Mouse (Mus musculus) heart, embryonic 10.5 days (tissue): ENCODE measurements around the gene Tmem216. TPM values are rescaled to one million over a fixed set of nuclear protein-coding genes. Genes with fewer than 3 reads are reported as not detected.
"Not testable (repeated sequence)": the region's sequence is repeated elsewhere in the genome, so short reads cannot be mapped to it uniquely, and the experiment has no call there.

ENCODE experiments used
- DNase-seq: peaks from one replicate; pipeline ENCODE4 v3.0.0-alpha.2; 2017; ENCODE audit warnings: low spot score
- H3K27ac ChIP-seq: fragments of 300-500 bp; sonication (generic); 2 replicates; pipeline ENCODE4 v1.5.1; 2016; ENCODE audit warnings: mild to moderate bottlenecking
- H3K27me3 ChIP-seq: fragments of 300-500 bp; sonication (generic); 2 replicates; pipeline ENCODE4 v1.6.1; 2016; ENCODE audit warnings: mild to moderate bottlenecking; ENCODE audit not compliant: poor library complexity, insufficient read depth, severe bottlenecking
- H3K36me3 ChIP-seq: fragments of 300-500 bp; sonication (generic); 2 replicates; pipeline ENCODE4 v1.6.1; 2016; ENCODE audit warnings: mild to moderate bottlenecking, moderate library complexity
- H3K4me1 ChIP-seq: fragments of 300-500 bp; sonication (generic); 2 replicates; pipeline ENCODE4 v1.6.1; 2016; ENCODE audit warnings: mild to moderate bottlenecking
- H3K4me3 ChIP-seq: fragments of 300-500 bp; sonication (generic); 2 replicates; pipeline ENCODE4 v1.5.1; 2016; ENCODE audit warnings: mild to moderate bottlenecking, moderate library complexity
- H3K9me3 ChIP-seq: fragments of 300-500 bp; sonication (generic); 2 replicates; pipeline ENCODE4 v1.6.1; 2016; ENCODE audit warnings: mild to moderate bottlenecking, moderate library complexity
- WGBS: fragments of 180-500 bp; shearing (Covaris S2); methylation state at CpG from one replicate; pipeline ENCODE4 v1.1.7; 2016; 5-methylcytosine and 5-hydroxymethylcytosine counted together
- polyA plus RNA-seq: library from polyadenylated mRNA; unstranded; fragments of >200 nt; fragmentation: Nextera tagmentation; extraction: Ambion mirVana; gene quantifications from 2 replicates; pipeline ENCODE4 v1.2.1, GENCODE M21; 2016

Tmem216 gene
- polyA plus RNA-seq, 1 experiment from 2014 or later = 29.8 TPM

DNA sequence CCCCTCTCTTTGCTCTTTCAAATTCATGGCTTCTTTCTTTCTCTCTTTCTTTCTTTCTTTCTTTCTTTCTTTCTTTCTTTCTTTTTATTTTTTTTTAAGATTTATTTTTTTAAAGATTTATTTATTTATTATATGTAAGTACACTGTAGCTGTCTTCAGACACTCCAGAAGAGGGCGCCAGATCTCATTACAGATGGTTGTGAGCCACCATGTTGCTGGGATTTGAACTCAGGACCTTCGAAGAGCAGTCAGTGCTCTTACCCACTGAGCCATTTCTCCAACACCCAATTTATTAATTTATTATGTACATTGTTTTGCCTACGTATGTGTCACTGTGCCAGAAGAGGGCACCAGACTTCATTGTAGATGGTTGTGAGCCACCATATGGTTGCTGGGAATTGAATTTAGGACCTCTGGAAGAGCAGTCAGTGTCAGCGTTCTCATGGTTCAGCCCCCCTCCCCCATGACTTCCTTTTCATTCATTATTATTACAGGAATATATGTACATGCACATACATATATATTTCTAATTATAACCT is 1.9 kb upstream of the Tmem216 start:
- not testable (repeated sequence) for H3K9me3 ChIP-seq, DNase-seq, H3K36me3 ChIP-seq, H3K27me3 ChIP-seq, H3K4me3 ChIP-seq, H3K27ac ChIP-seq
- 74% methylated on average over 4 of the region's 4 CpGs for WGBS
- H3K4me1 ChIP-seq = peaks cover 27% of the 10 kb centered on the region

DNA sequence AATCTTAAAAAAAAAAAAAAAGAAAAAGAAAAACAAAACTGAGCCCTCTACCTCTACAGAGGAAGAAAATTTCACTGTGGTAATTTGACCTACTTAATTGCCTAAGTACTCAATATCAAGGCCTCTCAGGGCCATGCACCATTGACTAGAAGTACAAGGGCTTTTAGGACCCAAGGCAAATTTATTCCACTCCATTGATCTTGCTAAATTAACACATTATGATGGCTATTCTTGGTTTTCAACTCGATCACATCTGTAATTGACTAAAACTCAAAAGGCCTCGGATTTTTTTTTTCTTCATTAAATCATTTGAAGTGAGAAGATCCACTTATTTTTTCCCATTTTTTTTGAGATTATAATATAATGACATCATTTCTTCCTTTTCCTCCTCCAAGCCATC is 1.4 kb upstream of the Tmem216 start:
- no peaks in the 10 kb centered on the region for H3K27me3 ChIP-seq
- H3K4me1 ChIP-seq = peaks cover 27% of the 10 kb centered on the region
- no peak for DNase-seq
- WGBS = 72% methylated on average over 2 of the region's 2 CpGs
- no peak overlapping the region for H3K4me3 ChIP-seq
- H3K36me3 ChIP-seq = 0 out of 2 replicates have a peak, but pooled peaks cover 2% of the 10 kb centered on the region
- no peak overlapping the region for H3K27ac ChIP-seq
- no peaks in the 10 kb centered on the region for H3K9me3 ChIP-seq

- H3K36me3 ChIP-seq = peaks cover 5% of the 10 kb centered on the region; the same call in 1 of the 2 replicates
- no peak for DNase-seq
These were observed 963 bp upstream of the Tmem216 start for GRCm38 (mm10) chr19:10557001-10557400.

DNA sequence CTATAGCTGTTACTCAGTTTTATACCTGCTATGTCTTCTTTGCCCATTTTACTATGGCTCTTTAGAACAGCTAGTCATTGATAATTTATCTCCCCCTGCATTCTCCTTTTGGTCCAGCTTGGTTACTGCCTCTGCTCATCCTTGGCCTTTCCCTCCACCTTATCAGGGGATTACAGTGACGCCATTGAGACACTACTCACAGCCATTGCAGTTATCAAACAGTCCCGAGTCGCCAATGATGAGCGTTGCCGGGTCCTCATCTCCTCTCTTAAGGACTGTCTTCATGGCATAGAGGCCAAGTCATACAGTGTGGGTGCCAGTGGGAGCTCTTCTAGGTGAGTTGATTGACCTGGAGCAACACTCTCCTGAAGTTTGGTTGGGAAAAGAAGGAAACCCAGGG is 16.6 kb downstream of the Tmem216 start:
- H3K4me1 ChIP-seq = no peaks in the 10 kb centered on the region
- DNase-seq = no peak
- H3K9me3 ChIP-seq = no peaks in the 10 kb centered on the region
- no peaks in the 10 kb centered on the region for H3K27me3 ChIP-seq
- H3K4me3 ChIP-seq = no peak overlapping the region
- H3K27ac ChIP-seq = no peak overlapping the region
- peaks cover 95% of the 10 kb centered on the region for H3K36me3 ChIP-seq
- 78% methylated on average over 5 of the region's 5 CpGs for WGBS

More at GRCm38 (mm10) chr19:10557001-10557400, 963 bp upstream of the Tmem216 start:
- Histone ChIP-seq H3K27ac (no peak overlapping the region), H3K4me3 (no peak overlapping the region), H3K27me3 (no peaks in the 10 kb centered on the region), H3K9me3 (no peaks in the 10 kb centered on the region), H3K4me1 (peaks cover 25% of the 10 kb centered on the region)
- 73% methylated on average over 2 of the region's 2 CpGs for WGBS

DNA sequence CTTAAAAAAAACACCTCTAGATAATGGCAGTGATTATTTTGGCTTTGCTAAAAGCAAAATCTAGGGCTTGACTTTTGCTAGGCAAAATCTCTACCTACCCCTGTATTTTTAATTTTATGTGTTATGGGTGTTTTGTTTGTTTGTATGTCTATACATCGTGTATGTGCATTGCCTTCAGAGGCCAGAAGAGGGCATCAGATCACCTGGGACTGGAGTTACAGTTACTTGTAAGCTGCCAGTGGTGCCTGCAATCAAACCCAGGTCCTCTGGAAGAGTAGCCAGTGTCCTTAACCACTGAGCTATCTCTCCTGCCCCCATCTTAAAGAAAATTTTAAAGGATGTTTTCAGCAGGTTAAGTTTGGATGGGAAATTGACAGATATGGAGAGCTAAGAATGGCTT is 26.0 kb downstream of the Tmem216 start:
- H3K4me3 ChIP-seq = no peak overlapping the region
- no peak overlapping the region for H3K27ac ChIP-seq
- no peaks in the 10 kb centered on the region for H3K9me3 ChIP-seq
- WGBS = 93% methylated on average over 1 of the region's 1 CpGs
- DNase-seq = no peak
- peaks cover 11% of the 10 kb centered on the region for H3K4me1 ChIP-seq
- peaks cover 66% of the 10 kb centered on the region for H3K36me3 ChIP-seq
- no peaks in the 10 kb centered on the region for H3K27me3 ChIP-seq

DNA sequence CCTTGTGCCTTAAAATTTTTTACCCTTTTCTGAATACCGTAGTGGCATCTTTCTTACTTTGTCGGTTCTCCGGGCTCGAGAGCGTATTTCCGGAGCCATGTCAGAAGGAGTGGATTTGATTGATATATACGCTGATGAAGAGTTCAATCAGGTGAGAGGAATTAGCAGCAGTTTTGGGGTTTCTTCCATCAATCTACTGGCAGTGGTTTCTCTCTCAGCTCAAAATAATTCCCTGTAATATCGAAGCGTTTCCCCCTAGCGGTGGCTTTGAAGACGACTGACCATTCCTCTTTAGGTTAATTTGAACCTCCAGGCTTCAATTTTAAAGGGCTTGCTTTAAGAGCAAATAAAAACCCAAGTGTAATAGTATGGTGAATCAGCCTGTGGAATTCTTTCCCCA is 30.1 kb downstream of the Tmem216 start, which contains the start of gene Sdhaf2:
Gene Sdhaf2, minus strand, starts transcription at position 233 of the 400 bp plus-strand sequence.
- Histone ChIP-seq H3K9me3 (no peaks in the 10 kb centered on the region), H3K27ac (peak within 1 kb of the TSS; percentile 100), H3K4me1 (peaks cover 24% of the 10 kb centered on the region), H3K36me3 (peaks cover 32% of the 10 kb centered on the region), H3K4me3 (peak within 1 kb of the TSS; percentile 90), H3K27me3 (no peaks in the 10 kb centered on the region)
- WGBS = under 1% methylated on average over 11 of the region's 11 CpGs
- DNase-seq = no peak

DNA sequence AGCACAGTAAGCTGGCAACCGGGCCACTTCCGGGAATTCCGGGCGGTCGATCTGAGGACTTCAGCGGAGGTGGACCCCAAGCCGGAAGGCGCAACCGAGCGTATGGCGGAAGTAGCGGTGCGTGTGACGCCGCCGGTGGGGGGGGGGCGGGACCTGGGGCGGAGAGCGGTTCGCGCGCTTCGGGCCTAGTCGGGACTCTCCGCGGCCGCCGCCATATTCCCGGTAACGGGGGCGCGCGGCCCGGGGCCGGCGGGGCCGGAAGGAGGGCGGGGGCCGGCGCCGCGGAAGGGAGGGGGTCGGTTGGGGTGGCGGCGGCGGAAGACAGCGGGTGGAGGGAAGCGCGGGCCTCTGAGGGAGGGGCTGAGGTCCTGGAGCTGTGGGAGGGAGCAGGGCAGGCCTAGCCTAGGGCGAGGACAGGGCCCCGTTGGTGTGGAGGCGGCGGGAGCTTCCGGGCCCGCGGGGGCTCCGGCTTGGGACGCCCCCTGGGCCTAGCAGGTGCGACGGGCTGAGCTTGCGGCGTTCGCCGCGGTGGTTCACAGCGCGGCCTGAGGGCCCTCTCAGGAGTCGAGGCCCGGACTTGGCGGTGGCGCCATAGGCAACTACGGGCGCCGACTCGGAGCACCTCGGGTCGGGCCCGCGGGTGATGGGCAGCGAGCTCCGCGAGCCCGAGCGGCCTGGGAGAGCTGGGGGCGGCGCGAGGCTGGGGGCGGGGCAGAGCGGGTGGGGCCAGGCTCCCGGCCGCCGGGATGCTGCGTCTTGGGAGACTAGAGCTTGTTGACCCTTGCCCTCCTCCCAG is 30.7 kb downstream of the Tmem216 start, which contains the start of gene Cpsf7:
Gene Cpsf7, plus strand, starts transcription at position 161 of the 796 bp plus-strand sequence.
- peak; percentile 98 for DNase-seq
- WGBS = under 1% methylated on average over 92 of the region's 93 CpGs
- Histone ChIP-seq H3K4me3 (peak within 1 kb of the TSS; percentile 90), H3K27me3 (no peaks in the 10 kb centered on the region), H3K4me1 (peaks cover 24% of the 10 kb centered on the region), H3K36me3 (peaks cover 26% of the 10 kb centered on the region), H3K9me3 (no peaks in the 10 kb centered on the region), H3K27ac (peak within 1 kb of the TSS; percentile 100)

DNA sequence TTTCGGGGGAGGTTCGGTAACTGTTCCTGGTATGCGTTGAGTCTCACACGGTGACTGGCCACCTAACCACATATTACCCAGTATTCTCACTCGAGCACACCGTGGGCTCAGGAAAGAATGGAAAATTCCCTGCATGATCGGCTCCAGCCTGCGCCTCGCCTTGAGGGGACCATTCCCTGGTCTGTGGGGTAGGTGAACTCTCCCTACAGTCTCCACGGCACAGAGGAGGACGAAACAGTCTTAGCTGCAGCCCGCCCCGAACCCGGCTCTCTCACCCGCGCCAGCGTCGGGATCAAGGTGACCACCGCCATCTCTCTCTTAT is 31.3 kb downstream of the Tmem216 start:
- H3K36me3 ChIP-seq = peaks cover 20% of the 10 kb centered on the region
- under 1% methylated on average over 19 of the region's 19 CpGs for WGBS
- peaks cover 24% of the 10 kb centered on the region for H3K4me1 ChIP-seq

GRCm38 (mm10) chr19:10523483-10524080 is 32.5 kb downstream of the Tmem216 start:
- DNase-seq = no peak
- no peaks in the 10 kb centered on the region for H3K9me3 ChIP-seq
- H3K4me3 ChIP-seq = peak overlapping the region; percentile 90
- no peaks in the 10 kb centered on the region for H3K27me3 ChIP-seq
- peaks cover 12% of the 10 kb centered on the region for H3K36me3 ChIP-seq
- peaks cover 25% of the 10 kb centered on the region for H3K4me1 ChIP-seq
- WGBS = 77% methylated on average over 5 of the region's 5 CpGs
- H3K27ac ChIP-seq = 0 out of 2 replicates have a peak overlapping the region, but pooled peaks have one; percentile 6

More for the DNA sequence above, 31.3 kb downstream of the Tmem216 start:
- Histone ChIP-seq H3K9me3 (no peaks in the 10 kb centered on the region), H3K4me3 (peak overlapping the region; percentile 90), H3K27ac (peak overlapping the region; percentile 100), H3K27me3 (no peaks in the 10 kb centered on the region)
- no peak for DNase-seq

GRCm38 (mm10) chr19:10521926-10522325 is 34.1 kb downstream of the Tmem216 start:
- Histone ChIP-seq H3K27ac (no peak overlapping the region), H3K4me1 (peaks cover 26% of the 10 kb centered on the region), H3K36me3 (peaks cover 15% of the 10 kb centered on the region), H3K4me3 (no peak overlapping the region), H3K9me3 (no peaks in the 10 kb centered on the region), H3K27me3 (no peaks in the 10 kb centered on the region)
- DNase-seq = no peak
- WGBS = 88% methylated on average over 1 of the region's 1 CpGs

DNA sequence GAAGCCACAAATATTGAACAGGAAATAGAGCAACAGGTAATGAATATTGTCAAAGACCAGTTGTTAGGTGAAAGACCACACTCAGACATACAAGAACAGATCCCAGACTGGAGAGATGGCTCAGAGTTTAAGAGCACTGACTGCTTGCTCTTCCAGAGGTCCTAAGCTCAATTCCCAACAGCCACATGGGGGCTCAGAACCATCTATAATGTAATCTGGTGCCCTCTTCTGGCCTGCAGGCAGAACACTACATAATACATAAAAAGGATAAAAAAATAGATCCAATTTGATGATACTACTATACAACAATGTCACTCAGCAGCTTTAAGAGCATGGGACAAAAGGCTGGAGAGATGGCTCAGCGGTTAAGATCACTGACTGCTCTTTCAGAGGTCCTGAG is 35.7 kb downstream of the Tmem216 start:
- Histone ChIP-seq H3K27ac (no peak overlapping the region), H3K9me3 (no peaks in the 10 kb centered on the region), H3K27me3 (no peaks in the 10 kb centered on the region), H3K4me3 (no peak overlapping the region), H3K4me1 (peaks cover 17% of the 10 kb centered on the region), H3K36me3 (peaks cover 31% of the 10 kb centered on the region)
- no peak for DNase-seq
- 58% methylated on average over 1 of the region's 1 CpGs for WGBS

DNA sequence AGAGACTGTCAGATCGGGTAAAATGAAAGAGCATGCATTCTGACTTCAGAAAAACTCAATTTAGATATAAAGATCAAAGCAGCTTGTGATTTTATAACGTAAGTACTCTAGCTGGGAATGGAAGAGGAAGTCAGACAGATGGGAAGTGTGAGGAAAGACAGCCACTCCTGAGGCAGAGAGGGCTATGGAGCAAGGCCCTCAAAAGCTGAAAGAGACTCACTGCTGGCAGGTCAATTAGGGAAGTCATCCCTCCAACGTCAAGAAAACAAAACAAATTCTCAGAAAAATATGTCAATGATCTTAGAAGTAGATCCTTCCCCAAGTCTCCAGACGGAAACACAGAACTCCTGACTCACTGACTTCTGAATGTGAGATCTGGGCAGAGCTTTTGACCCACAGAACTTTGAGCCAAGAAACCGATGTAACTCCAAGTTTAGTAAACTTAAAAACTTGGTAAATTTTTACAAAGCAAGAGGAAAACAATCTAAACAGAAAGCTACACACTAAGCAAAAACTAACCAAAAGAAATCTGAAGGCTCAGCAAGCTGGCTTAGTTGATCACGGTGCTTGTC is 45.2 kb downstream of the Tmem216 start:
- no peak overlapping the region for H3K27ac ChIP-seq
- H3K4me3 ChIP-seq = no peak overlapping the region
- H3K4me1 ChIP-seq = no peaks in the 10 kb centered on the region
- no peak for DNase-seq
- no peaks in the 10 kb centered on the region for H3K9me3 ChIP-seq
- peaks cover 59% of the 10 kb centered on the region for H3K36me3 ChIP-seq
- WGBS = 86% methylated on average over 6 of the region's 6 CpGs
- no peaks in the 10 kb centered on the region for H3K27me3 ChIP-seq

- no peak for DNase-seq
- Histone ChIP-seq H3K4me1 (no peaks in the 10 kb centered on the region), H3K27ac (no peak overlapping the region), H3K36me3 (peaks cover 61% of the 10 kb centered on the region), H3K9me3 (no peaks in the 10 kb centered on the region), H3K27me3 (no peaks in the 10 kb centered on the region), H3K4me3 (no peak overlapping the region)
- WGBS = 10% methylated on average over 4 of the region's 4 CpGs
These were observed 53.5 kb downstream of the Tmem216 start for GRCm38 (mm10) chr19:10502571-10502970.
